Mouse (Mus musculus) hindbrain, embryonic 10.5 days (tissue): ENCODE data around the gene Ube2v1. TPM values are rescaled to one million over a fixed set of nuclear protein-coding genes. Genes with fewer than 3 reads are reported as not detected.

Experiments
- DNase-seq: peaks from one replicate; pipeline ENCODE4 v3.0.0-alpha.2; 2017; ENCODE audit warnings: low spot score
- H3K27ac ChIP-seq: fragments of 300-500 bp; sonication (generic); 2 replicates; pipeline ENCODE4 v1.5.1; 2016; ENCODE audit warnings: mild to moderate bottlenecking, moderate library complexity
- H3K27me3 ChIP-seq: fragments of 300-500 bp; sonication (generic); 2 replicates; pipeline ENCODE4 v1.6.1; 2016; ENCODE audit warnings: mild to moderate bottlenecking; ENCODE audit not compliant: poor library complexity, insufficient read depth, severe bottlenecking
- H3K36me3 ChIP-seq: fragments of 300-500 bp; sonication (generic); 2 replicates; pipeline ENCODE4 v1.6.1; 2016; ENCODE audit warnings: mild to moderate bottlenecking, moderate library complexity
- H3K4me1 ChIP-seq: fragments of 300-500 bp; sonication (generic); replicated peaks from 2 replicates; pipeline ENCODE4 v1.6.1; 2016; ENCODE audit warnings: mild to moderate bottlenecking
- H3K4me3 ChIP-seq: fragments of 300-500 bp; sonication (generic); 2 replicates; pipeline ENCODE4 v1.5.1; 2016; ENCODE audit warnings: mild to moderate bottlenecking, moderate library complexity
- H3K9me3 ChIP-seq: fragments of 300-500 bp; sonication (generic); 2 replicates; pipeline ENCODE4 v1.6.1; 2016; ENCODE audit warnings: mild to moderate bottlenecking, moderate library complexity
- WGBS: fragments of 180-500 bp; shearing (Covaris S2); methylation state at CpG from one replicate; pipeline ENCODE4 v1.1.7; 2016; 5-methylcytosine and 5-hydroxymethylcytosine counted together
- polyA plus RNA-seq: library from polyadenylated mRNA; unstranded; fragments of >200 nt; fragmentation: Nextera tagmentation; extraction: Ambion mirVana; gene quantifications from 2 replicates; pipeline ENCODE4 v1.2.1, GENCODE M21; 2016

Ube2v1 gene
- polyA plus RNA-seq, 1 experiment from 2014 or later: 385 TPM

- 81% methylated on average over 17 of the region's 17 CpGs for WGBS
Measured at GRCm38 (mm10) chr2:167605817-167606744, 25.8 kb downstream of the Ube2v1 start.

GRCm38 (mm10) chr2:167605178-167605794, 26.6 kb downstream of the Ube2v1 start:
- Histone ChIP-seq H3K4me3 (no peak overlapping the region), H3K9me3 (no peaks in the 10 kb centered on the region), H3K36me3 (peaks cover 30% of the 10 kb centered on the region), H3K27ac (no peak overlapping the region), H3K27me3 (peaks cover 31% of the 10 kb centered on the region), H3K4me1 (peaks cover 29% of the 10 kb centered on the region)
- 25% methylated on average over 11 of the region's 11 CpGs for WGBS
- peak; percentile 88 for DNase-seq

More at GRCm38 (mm10) chr2:167605817-167606744, 25.8 kb downstream of the Ube2v1 start:
- Histone ChIP-seq H3K4me1 (peaks cover 32% of the 10 kb centered on the region), H3K9me3 (no peaks in the 10 kb centered on the region), H3K27ac (no peak overlapping the region), H3K4me3 (no peak overlapping the region), H3K36me3 (peaks cover 37% of the 10 kb centered on the region), H3K27me3 (peaks cover 27% of the 10 kb centered on the region)
- DNase-seq: no peak

DNA sequence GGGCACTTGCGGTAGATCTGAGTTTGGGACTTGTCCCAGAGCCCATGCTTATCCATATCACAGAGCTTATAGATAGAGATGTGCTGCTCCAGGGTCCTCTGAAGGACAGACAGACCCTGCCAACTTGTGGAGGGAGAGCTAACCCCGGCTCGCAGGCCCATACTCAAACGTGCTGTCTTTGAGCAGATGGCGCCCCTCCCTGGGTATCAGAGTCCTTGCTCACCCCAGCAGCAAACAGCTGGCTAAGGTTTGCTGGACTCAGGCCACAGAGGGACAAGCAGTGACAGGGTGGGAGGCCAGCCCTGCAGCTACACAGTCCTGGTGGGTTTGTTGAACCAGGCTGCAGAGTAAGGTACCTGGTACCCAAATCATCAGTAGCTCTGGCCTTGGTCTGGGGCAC, 28.9 kb downstream of the Ube2v1 start:
- H3K27me3 ChIP-seq: peaks cover 40% of the 10 kb centered on the region
- H3K27ac ChIP-seq: 0 out of 2 replicates have a peak overlapping the region, but pooled peaks have one; percentile 35
- WGBS: 45% methylated on average over 5 of the region's 5 CpGs

DNA sequence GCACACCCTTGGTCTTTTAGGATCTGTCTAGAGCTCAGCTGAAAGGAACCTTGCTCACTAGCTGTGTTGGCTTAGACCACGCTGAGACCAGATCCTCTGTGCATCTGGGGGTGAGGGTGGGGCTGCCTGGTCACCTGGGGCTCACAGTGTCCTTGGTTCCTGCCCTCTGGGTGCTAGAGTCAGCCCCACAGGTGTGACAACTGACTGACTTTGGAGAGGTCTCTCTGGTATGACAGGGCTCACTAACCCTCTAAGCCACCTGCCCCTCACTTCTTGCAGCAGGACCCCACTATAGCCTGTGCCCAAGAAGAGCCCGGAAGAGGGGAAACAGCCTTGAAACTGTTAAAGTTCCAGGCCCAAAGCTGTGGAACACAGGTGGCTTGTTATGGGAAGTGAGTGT, 29.5 kb downstream of the Ube2v1 start:
- Histone ChIP-seq H3K27me3 (peaks cover 47% of the 10 kb centered on the region), H3K27ac (0 out of 2 replicates have a peak overlapping the region, but pooled peaks have one; percentile 35)
- 76% methylated on average over 2 of the region's 2 CpGs for WGBS

More for the DNA sequence above, 28.9 kb downstream of the Ube2v1 start:
- peak; percentile 28 for DNase-seq
- no peak overlapping the region for H3K4me3 ChIP-seq
- H3K36me3 ChIP-seq: peaks cover 17% of the 10 kb centered on the region
- peaks cover 29% of the 10 kb centered on the region for H3K4me1 ChIP-seq
- no peaks in the 10 kb centered on the region for H3K9me3 ChIP-seq

DNA sequence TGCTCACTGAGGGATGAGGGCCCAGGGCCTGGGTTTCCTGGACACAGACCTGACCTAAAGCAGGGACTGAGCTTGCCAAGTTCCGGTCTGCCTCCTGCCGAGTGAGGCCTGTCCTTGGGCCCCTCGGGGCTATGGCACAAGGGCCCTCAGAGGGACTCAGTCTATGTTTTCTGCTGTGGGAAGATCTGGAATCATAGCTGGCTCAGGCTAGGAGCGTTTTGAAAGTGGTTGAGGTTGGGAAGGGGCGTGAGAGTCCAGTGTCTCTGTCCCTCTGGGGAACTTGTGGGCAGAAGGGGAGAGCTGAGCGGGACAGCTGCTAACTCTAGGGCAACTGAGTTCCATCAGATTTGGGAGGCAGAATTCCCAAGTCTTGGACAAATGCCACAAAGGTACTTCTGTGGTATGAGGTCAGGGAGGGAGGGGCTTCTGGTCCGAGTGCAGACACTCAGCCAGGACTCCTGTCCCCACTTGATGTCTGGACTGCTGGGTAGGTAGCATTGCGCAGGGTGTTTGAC, 31.4 kb downstream of the Ube2v1 start:
- H3K27me3 ChIP-seq: peaks cover 59% of the 10 kb centered on the region
- no peaks in the 10 kb centered on the region for H3K36me3 ChIP-seq
- no peak for DNase-seq
- H3K9me3 ChIP-seq: no peaks in the 10 kb centered on the region
- H3K4me1 ChIP-seq: peaks cover 53% of the 10 kb centered on the region
- H3K4me3 ChIP-seq: no peak overlapping the region
- WGBS: 76% methylated on average over 8 of the region's 8 CpGs
- no peak overlapping the region for H3K27ac ChIP-seq

More for the DNA sequence above, 29.5 kb downstream of the Ube2v1 start:
- peaks cover 13% of the 10 kb centered on the region for H3K36me3 ChIP-seq
- DNase-seq: no peak
- no peak overlapping the region for H3K4me3 ChIP-seq
- H3K4me1 ChIP-seq: peaks cover 35% of the 10 kb centered on the region
- no peaks in the 10 kb centered on the region for H3K9me3 ChIP-seq

DNA sequence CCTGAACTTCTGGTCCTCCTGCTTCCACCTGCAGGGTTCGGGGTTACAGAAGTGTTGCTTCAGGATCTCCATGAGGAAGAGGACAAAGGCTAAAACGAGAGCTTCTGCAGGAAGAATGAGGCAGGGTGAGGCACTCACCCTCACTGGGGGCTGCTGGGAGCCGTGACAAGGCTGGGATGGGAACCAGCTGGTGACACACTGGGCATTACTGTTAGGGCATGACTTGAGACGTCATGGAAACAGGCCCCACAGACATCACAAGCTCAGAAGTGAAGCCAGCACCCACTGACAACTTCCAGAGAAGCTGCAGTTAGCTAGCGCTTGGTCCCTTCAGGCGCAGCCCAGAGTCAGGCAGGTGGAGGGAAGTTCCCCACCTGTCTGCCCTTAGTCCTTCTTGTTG, 32.0 kb downstream of the Ube2v1 start:
- H3K4me1 ChIP-seq: peaks cover 53% of the 10 kb centered on the region
- 79% methylated on average over 6 of the region's 6 CpGs for WGBS
- peaks cover 59% of the 10 kb centered on the region for H3K27me3 ChIP-seq
- H3K4me3 ChIP-seq: no peak overlapping the region
- no peaks in the 10 kb centered on the region for H3K36me3 ChIP-seq
- no peaks in the 10 kb centered on the region for H3K9me3 ChIP-seq
- H3K27ac ChIP-seq: no peak overlapping the region
- DNase-seq: no peak

DNA sequence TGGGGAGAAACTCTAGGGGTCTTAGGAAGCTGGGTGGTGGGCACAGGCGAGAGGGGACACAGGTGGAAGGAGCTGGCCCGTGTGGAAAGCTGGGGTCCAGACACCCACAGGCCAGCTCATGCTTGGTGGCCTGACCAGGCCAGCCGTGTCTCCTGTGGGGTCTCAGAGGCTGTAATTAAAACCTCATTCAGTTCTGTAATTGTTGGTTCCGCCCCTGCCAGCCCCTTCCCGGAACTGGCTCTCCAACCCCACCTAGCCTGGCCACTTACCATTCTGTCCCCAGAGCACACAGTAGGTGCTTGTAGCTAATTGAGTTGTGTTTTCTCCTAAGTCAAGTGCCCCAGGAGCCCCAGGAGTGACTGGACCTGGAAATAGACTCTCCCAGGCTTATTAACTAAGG, 32.7 kb downstream of the Ube2v1 start:
- WGBS: 71% methylated on average over 5 of the region's 5 CpGs
- Histone ChIP-seq H3K4me3 (no peak overlapping the region), H3K36me3 (no peaks in the 10 kb centered on the region), H3K9me3 (no peaks in the 10 kb centered on the region), H3K27ac (no peak overlapping the region), H3K27me3 (peaks cover 52% of the 10 kb centered on the region), H3K4me1 (peaks cover 53% of the 10 kb centered on the region)
- DNase-seq: no peak

DNA sequence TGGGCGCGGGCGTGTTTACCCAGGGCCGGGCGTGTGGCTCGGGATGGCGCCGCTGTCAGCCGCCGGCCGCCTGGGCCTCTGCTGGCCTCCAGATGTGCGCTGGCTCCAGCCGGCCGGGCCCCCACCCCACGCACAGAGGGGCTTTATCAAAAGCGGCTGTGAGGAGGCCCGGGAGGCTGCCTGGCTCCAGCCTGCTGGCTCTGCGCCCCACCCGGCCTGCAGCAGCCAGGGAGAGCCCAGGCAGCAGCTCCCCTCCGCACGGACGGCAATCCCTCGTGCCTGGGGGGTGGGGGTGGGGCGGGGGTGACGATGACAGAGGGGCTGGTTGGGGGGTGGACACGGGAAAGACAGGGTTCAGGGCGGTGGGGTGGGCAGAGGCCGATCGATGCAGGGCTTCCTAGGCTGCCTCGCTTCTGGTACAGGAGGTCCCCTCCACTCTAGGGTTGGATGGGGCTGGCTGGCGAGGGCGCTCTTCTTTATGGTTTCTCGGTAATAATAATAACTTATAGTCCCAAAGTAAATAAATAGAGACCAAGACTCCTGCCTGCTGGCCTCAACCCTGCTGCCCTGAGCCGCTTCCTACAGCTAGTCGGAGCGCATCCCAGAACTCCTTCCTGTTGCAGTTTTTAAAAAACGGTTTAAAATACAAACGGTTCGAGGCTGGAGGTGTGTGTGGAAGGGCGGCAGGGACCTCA, 34.3 kb downstream of the Ube2v1 start:
- Histone ChIP-seq H3K4me1 (peaks cover 54% of the 10 kb centered on the region), H3K27ac (peak overlapping the region; percentile 83), H3K36me3 (no peaks in the 10 kb centered on the region), H3K9me3 (no peaks in the 10 kb centered on the region), H3K27me3 (peaks cover 38% of the 10 kb centered on the region), H3K4me3 (peak overlapping the region; percentile 43)
- WGBS: 23% methylated on average over 40 of the region's 40 CpGs
- DNase-seq: peak; percentile 75

- H3K27ac ChIP-seq: peak overlapping the region; percentile 83
- peak; percentile 49 for DNase-seq
- no peaks in the 10 kb centered on the region for H3K9me3 ChIP-seq
- H3K4me3 ChIP-seq: peak overlapping the region; percentile 43
- no peaks in the 10 kb centered on the region for H3K36me3 ChIP-seq
- peaks cover 32% of the 10 kb centered on the region for H3K27me3 ChIP-seq
- H3K4me1 ChIP-seq: peaks cover 54% of the 10 kb centered on the region
- WGBS: 29% methylated on average over 27 of the region's 27 CpGs
Measured at GRCm38 (mm10) chr2:167596726-167597491, 35.0 kb downstream of the Ube2v1 start.

GRCm38 (mm10) chr2:167596262-167596661, 35.6 kb downstream of the Ube2v1 start:
- H3K4me1 ChIP-seq: peaks cover 57% of the 10 kb centered on the region
- no peaks in the 10 kb centered on the region for H3K9me3 ChIP-seq
- H3K4me3 ChIP-seq: no peak overlapping the region
- H3K36me3 ChIP-seq: no peaks in the 10 kb centered on the region
- peaks cover 32% of the 10 kb centered on the region for H3K27me3 ChIP-seq
- DNase-seq: no peak
- H3K27ac ChIP-seq: peak overlapping the region; percentile 83
- WGBS: 42% methylated on average over 4 of the region's 4 CpGs

- Histone ChIP-seq H3K27ac (peak overlapping the region; percentile 83), H3K27me3 (peaks cover 32% of the 10 kb centered on the region), H3K9me3 (no peaks in the 10 kb centered on the region), H3K4me3 (no peak overlapping the region; the same call in 1 of the 2 replicates), H3K36me3 (no peaks in the 10 kb centered on the region), H3K4me1 (peaks cover 57% of the 10 kb centered on the region)
- DNase-seq: peak; percentile 77
- 38% methylated on average over 14 of the region's 14 CpGs for WGBS
Measured at GRCm38 (mm10) chr2:167595761-167596171, 36.1 kb downstream of the Ube2v1 start.

- Histone ChIP-seq H3K4me1 (peaks cover 55% of the 10 kb centered on the region), H3K27ac (peak overlapping the region; percentile 83), H3K4me3 (no peak overlapping the region), H3K36me3 (no peaks in the 10 kb centered on the region), H3K27me3 (peaks cover 29% of the 10 kb centered on the region), H3K9me3 (no peaks in the 10 kb centered on the region)
- WGBS: 23% methylated on average over 10 of the region's 10 CpGs
- peak; percentile 37 for DNase-seq
Measured at GRCm38 (mm10) chr2:167594444-167594934, 37.4 kb downstream of the Ube2v1 start.
